Mouse (Mus musculus) limb, embryonic 14.5 days (tissue): ENCODE results near the gene Derl2. TPM values are rescaled to one million over a fixed set of nuclear protein-coding genes. Genes with fewer than 3 reads are reported as not detected.

Experiments
- ATAC-seq: fragments of 200-750 bp; cut with Nextera tagmentation; 2 replicates; pipeline ENCODE4 v1.8.0; 2017; ENCODE audit warnings: low read depth, moderate number of reproducible peaks, moderate TSS enrichment; ENCODE audit not compliant: low FRiP score
- DNase-seq: peaks from one replicate; pipeline ENCODE4 v3.0.0-alpha.2; 2015; ENCODE audit warnings: low spot score
- H3K27ac ChIP-seq: fragments of 300-500 bp; sonication (generic); replicated peaks from 2 replicates; pipeline ENCODE4 v1.5.1; 2014; ENCODE audit warnings: low read depth, mild to moderate bottlenecking, low read length, moderate library complexity, mixed read lengths
- H3K27me3 ChIP-seq: fragments of 300-500 bp; sonication (generic); 2 replicates; pipeline ENCODE4 v1.6.1; 2014; ENCODE audit warnings: low read length, mixed read lengths; ENCODE audit not compliant: control insufficient read depth, insufficient read depth
- H3K36me3 ChIP-seq: fragments of 300-500 bp; sonication (generic); 2 replicates; pipeline ENCODE4 v1.6.1; 2014; ENCODE audit warnings: mild to moderate bottlenecking, low read length, moderate library complexity, mixed read lengths; ENCODE audit not compliant: control insufficient read depth, insufficient read depth
- H3K4me1 ChIP-seq: fragments of 300-500 bp; sonication (generic); 2 replicates; pipeline ENCODE4 v1.6.1; 2014; ENCODE audit warnings: antibody characterized with exemption, low read length, mixed read lengths; ENCODE audit not compliant: control insufficient read depth, insufficient read depth
- H3K4me2 ChIP-seq: fragments of 300-500 bp; sonication (generic); replicated peaks from 2 replicates; pipeline ENCODE4 v1.6.1; 2014; ENCODE audit warnings: low read depth, mild to moderate bottlenecking, low read length, moderate library complexity; ENCODE audit not compliant: severe bottlenecking
- H3K4me3 ChIP-seq: fragments of 300-500 bp; sonication (generic); replicated peaks from 2 replicates; pipeline ENCODE4 v1.5.1; 2014; ENCODE audit warnings: low read length
- H3K9ac ChIP-seq: fragments of 300-500 bp; sonication (generic); 2 replicates; pipeline ENCODE4 v1.6.1; 2014; ENCODE audit warnings: mild to moderate bottlenecking, low read depth, low read length, moderate library complexity; ENCODE audit not compliant: severe bottlenecking
- H3K9me3 ChIP-seq: fragments of 300-500 bp; sonication (generic); 2 replicates; pipeline ENCODE4 v1.6.1; 2016; ENCODE audit warnings: low read length; ENCODE audit not compliant: control insufficient read depth
- POLR2A ChIP-seq: fragments of 200-500 bp; IDR thresholded peaks from 2 replicates; pipeline ENCODE4 v1.8.0; 2012; ENCODE audit warnings: inconsistent platforms, mild to moderate bottlenecking, moderate library complexity, borderline replicate concordance; ENCODE audit not compliant: insufficient read depth, insufficient read length; ENCODE audit errors: extremely low read depth
- WGBS: fragments of 180-500 bp; shearing (Covaris S2); extraction: QIAGEN DNeasy Blood & Tissue Kit; methylation state at CpG from one replicate; pipeline ENCODE4 v1.1.7; 2014; 5-methylcytosine and 5-hydroxymethylcytosine counted together
- polyA plus RNA-seq, 2 experiments: library from polyadenylated mRNA; depleted of rRNA in 1 of 2; stranded (reverse) in 1 of 2; unstranded in 1 of 2; fragments of >200 nt; fragmentation: Nextera tagmentation in 1 of 2; extraction: Ambion mirVana in 1 of 2; gene quantifications; 2 replicates each; pipeline versions ENCODE4 v1.2.1 to v1.2.3; 2012 to 2014

Derl2 gene
- polyA plus RNA-seq, 2 experiments, result 26.9 to 41.1 TPM

DNA sequence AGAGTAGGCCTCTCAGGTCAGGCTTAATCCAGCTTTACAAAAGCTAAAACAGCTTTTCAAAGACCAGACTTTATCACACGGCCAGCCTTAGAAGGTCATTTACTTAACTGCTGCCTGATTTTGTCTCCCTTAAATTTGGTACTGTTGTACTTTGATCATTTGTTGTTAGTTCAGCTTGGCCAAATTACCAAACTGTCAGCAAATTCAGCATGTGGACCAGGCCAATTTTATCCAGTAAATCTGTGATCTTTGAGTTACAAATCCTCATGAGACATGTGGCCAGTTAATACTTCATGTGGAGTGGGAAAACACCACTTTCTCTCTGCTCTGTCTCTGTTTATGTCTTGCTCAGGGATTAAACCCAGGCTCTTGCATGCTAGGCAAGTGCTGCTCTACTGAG lies 47.1 kb downstream of the Derl2 start:
- DNase-seq, result no peak
- peaks cover 44% of the 10 kb centered on the region for H3K36me3 ChIP-seq

DNA sequence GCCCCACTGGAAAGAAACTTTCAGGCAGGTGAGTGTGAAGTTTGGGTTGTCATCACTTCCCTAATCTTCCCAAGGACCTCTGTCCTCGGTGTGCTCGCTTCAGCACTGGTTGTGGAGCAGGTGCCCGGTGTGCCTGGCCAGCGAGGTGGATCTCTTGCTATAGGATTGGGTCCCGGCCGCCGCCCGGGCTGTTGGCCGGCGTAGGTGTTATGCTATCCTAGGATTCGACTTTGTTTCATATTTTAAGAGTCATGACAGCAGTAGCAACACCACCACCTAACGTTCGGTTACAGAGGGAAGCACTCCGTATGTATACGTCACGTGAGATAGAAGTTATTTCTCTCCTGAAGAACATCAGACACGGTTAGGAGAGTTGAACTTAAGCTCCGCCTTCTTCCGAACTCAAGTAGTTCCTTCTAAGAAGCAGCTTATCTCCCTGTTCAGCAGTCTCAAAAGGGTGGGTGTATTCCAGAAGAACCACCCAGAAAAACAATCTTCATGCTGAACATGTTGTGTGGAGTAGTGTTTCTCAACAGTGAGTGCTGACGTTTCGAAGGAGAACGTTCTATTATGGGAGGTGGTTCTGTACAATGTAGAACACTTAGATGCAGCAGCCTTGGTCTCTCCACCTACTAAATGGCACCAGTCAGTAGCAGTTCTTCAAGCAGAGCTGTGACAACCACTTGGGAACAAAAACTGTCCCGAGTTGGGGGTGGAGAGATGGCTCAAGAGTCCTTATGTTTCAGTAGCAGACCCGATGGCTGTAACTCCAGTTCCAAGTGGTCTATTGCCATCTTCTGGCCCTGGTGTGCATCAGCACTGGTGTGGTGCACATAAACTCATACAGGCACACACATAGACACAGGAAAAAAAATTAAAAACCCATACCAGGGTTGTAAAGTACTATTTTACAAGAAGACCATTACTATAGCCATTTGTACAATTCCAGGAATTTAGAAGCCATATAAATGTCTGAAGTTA lies 48.8 kb downstream of the Derl2 start:
- WGBS, result 17% methylated on average over 24 of the region's 24 CpGs
- peak; percentile 10 for ATAC-seq

More for the DNA sequence above, 47.1 kb downstream of the Derl2 start:
- no peaks in the 10 kb centered on the region for H3K9me3 ChIP-seq
- WGBS, result 65% methylated on average over 1 of the region's 1 CpGs
- no peak overlapping the region for H3K4me2 ChIP-seq
- H3K4me1 ChIP-seq, result peaks cover 13% of the 10 kb centered on the region
- no peak overlapping the region for H3K27ac ChIP-seq
- ATAC-seq, result no peak
- no peaks in the 10 kb centered on the region for H3K27me3 ChIP-seq
- no peak overlapping the region for H3K9ac ChIP-seq
- TF ChIP-seq POLR2A, result no peak
- no peak overlapping the region for H3K4me3 ChIP-seq

DNA sequence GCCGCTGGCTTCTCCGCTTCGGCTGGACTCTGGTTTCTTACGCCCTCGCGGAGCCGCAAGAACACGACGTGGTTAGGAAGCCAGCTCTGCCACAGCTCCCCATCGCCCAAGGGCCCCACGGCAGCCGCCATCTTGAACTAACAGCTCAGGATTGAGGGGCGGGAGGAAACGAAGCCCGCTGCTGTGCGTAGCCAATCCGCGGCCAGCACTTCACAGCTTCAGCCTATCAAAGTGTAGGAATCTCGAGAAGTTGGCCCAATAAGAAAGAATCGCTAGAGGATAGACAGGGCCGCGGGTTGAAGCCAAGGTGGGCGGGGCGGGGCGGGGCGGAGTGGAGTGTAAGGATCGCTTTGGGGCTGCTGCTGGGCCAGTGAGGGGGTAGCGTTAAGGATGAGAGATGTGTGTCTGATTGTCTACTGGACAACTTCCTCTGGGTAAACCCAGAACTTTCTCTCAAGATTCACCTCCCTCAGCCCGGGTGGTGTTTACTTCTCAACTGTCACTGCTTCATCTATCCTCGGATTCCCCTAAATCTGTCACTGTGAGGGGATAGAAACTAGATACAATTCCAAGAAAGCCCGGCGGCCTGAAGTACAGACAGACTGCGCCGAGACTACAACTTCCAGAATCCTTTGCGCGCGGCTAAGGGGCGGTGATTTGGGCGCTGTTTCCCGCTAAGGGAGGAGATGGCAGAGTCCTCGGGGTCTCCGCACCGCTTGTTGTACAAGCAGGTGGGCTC lies 49.7 kb downstream of the Derl2 start, which contains the start of the genes Nup88 and Rpain:
Nup88 (minus strand) TSS at position 153 of the 739 bp plus-strand sequence.
Rpain (plus strand) TSS at position 393 of the 739 bp plus-strand sequence.
- no peaks in the 10 kb centered on the region for H3K9me3 ChIP-seq
- H3K9ac ChIP-seq, result peak within 1 kb of the TSS; percentile 86
- H3K4me1 ChIP-seq, result peaks cover 13% of the 10 kb centered on the region
- peak; percentile 98 for ATAC-seq
- H3K36me3 ChIP-seq, result peaks cover 38% of the 10 kb centered on the region
- no peaks in the 10 kb centered on the region for H3K27me3 ChIP-seq
- H3K27ac ChIP-seq, result peak within 1 kb of the TSS; percentile 85
- TF ChIP-seq POLR2A, result peak; percentile 91; the same call in 1 of the 2 replicates
- H3K4me2 ChIP-seq, result peak within 1 kb of the TSS; percentile 87
- peak; percentile 97 for DNase-seq
- WGBS, result 1% methylated on average over 43 of the region's 43 CpGs
- peak within 1 kb of the TSS; percentile 98 for H3K4me3 ChIP-seq

More for the DNA sequence above, 48.8 kb downstream of the Derl2 start:
- Histone ChIP-seq H3K27me3 (no peaks in the 10 kb centered on the region), H3K4me2 (peak overlapping the region; percentile 62), H3K36me3 (peaks cover 38% of the 10 kb centered on the region), H3K9ac (peak overlapping the region; percentile 46), H3K9me3 (no peaks in the 10 kb centered on the region), H3K27ac (0 out of 2 replicates have a peak overlapping the region, but pooled peaks have one; percentile 77), H3K4me3 (peak overlapping the region; percentile 98), H3K4me1 (peaks cover 13% of the 10 kb centered on the region)
- no peak for DNase-seq
- no peak for TF ChIP-seq POLR2A

DNA sequence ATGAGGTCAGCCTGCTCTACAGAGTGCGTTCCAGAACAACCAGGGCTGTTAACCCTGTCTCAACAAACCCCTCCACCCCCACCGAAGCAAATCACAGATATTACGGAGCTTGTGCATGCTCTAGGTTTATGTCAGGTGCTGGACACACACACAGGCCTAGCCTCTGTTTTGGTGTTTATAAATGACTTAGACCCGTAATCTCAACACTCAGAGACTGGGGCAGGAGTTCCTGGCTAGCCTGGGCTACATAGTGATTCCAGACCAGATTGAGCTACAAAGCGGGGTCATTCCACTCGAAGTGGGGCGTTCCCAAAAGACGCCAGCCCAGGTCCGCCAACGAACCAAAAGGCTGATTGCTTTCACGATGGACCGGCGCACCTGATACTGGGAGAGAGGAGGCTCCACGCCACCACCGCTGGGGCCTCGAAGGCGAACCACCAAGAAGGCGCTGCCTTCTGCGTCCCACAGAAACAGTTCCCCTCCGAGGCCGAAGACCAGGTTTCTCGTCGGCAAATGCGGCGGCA lies 50.3 kb downstream of the Derl2 start:
- H3K36me3 ChIP-seq, result peaks cover 39% of the 10 kb centered on the region
- H3K9ac ChIP-seq, result peak overlapping the region; percentile 86
- peaks cover 13% of the 10 kb centered on the region for H3K4me1 ChIP-seq
- no peaks in the 10 kb centered on the region for H3K27me3 ChIP-seq
- under 1% methylated on average over 21 of the region's 25 CpGs for WGBS
- DNase-seq (no peak), ATAC-seq (peak; percentile 16; the same call in 1 of the 2 replicates)
- H3K9me3 ChIP-seq, result no peaks in the 10 kb centered on the region
- peak overlapping the region; percentile 98 for H3K4me3 ChIP-seq
- no peak for TF ChIP-seq POLR2A
- peak overlapping the region; percentile 87 for H3K4me2 ChIP-seq
- H3K27ac ChIP-seq, result peak overlapping the region; percentile 85
